Mouse (Mus musculus): ENCODE measurements around the gene Mettl9. TPM values are rescaled to one million over a fixed set of nuclear protein-coding genes. Genes with fewer than 3 reads are reported as not detected.
"Not testable (repeated sequence)": the region's sequence is repeated elsewhere in the genome, so short reads cannot be mapped to it uniquely, and the experiment has no call there.

The Mettl9 gene
- total RNA-seq (2021), result 10 to 100 TPM; 77.5 to 80.5 TPM

DNA sequence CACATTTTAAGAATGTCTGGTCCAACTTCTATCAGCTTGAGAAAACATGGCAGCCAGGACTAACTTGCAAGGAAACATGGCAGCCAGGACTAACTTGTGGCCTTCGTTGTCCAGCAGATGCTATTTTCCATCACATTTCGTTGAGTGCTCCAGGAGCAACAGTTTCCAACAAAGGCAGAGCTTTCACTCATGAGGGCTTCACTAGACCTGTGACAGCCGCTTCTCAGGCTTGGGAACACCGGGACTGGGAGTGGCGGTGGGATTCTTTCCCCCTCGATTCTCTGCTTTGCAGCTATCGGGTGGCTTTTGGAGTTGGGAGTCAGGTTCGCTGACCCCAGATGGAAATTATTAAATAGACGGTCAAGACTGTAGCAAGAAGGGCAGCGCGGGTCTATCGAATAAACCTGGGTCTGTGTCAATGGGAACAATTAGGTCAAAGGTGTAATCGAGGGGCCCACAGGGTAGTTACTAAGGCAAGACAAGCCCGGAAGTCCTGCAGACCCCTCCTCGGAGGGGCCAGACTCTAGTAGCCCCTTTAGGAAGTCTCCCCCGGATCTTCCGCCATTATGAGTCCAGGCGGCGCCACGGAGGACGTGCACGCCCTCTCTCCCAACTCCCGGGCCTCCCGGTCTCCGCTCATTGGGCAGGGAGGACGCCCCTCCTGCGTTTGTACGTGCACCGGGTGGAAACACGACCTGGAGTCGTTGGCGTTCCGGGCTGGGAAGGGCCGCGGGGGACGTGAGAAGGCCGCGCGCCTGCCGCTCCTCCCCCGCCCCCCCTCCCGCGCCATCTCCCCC lies at the start of gene Mettl9:
Mettl9 (plus strand) TSS at position 590 of the 797 bp plus-strand sequence.
- intact Hi-C loops (cut with DNase I), result loop anchor here (2.0 to 10.0 kb wide), 3 partner anchors 38 to 199 kb away; partner anchors contain the start of genes Cdr2, Igsf6 and Mfsd13b
- peak; percentile 87 for DNase-seq (ENCODE audit: low spot score)

DNA sequence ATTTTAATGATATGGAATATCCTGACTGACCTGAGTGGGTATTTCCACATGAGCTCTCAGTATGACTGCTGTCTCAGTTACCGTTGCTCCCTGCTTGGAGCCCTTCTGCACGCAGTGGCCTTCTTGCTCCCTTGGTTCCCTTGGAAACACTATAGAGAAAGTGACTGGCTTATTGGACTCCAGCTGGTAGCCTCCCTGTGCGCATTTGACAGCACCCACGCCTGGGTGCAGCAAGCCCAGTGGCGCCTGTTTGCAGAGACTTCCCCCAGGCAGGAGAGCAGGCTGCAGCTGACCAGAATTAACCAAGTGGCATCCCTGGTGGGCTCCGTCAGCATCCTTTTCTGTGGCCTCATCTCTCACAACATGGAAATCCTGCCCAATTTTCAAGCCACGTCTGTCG lies 43.1 kb upstream of the Mettl9 start:
- no peak for DNase-seq (ENCODE audit: low spot score)
- intact Hi-C loops (cut with DNase I), result no loop called here

DNA sequence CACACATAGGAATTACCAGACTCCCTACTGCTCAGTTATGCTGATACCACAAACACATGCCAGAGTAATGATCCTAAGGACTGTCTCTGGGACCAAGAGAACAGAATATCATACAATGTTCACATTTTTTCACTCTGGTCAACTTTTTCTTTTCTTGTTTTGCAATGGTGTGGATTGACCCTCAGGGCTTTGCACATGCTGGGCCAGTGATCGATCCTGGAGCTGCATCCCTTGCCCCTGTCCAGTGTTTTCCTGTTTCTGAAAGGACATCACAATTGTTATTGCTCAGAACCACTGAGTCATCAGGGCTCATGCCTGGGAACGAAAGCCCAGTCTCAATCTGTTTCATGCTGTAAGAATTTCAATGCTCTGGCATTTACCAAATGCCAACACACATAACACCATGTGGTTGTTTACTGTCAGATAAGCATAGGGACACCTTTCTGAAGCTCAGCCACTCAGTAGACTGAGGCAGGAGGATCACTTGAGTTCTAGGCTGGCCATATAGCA lies 35.2 kb upstream of the Mettl9 start:
- no peak for DNase-seq (ENCODE audit: low spot score)
- intact Hi-C loops (cut with DNase I), result no loop called here

DNA sequence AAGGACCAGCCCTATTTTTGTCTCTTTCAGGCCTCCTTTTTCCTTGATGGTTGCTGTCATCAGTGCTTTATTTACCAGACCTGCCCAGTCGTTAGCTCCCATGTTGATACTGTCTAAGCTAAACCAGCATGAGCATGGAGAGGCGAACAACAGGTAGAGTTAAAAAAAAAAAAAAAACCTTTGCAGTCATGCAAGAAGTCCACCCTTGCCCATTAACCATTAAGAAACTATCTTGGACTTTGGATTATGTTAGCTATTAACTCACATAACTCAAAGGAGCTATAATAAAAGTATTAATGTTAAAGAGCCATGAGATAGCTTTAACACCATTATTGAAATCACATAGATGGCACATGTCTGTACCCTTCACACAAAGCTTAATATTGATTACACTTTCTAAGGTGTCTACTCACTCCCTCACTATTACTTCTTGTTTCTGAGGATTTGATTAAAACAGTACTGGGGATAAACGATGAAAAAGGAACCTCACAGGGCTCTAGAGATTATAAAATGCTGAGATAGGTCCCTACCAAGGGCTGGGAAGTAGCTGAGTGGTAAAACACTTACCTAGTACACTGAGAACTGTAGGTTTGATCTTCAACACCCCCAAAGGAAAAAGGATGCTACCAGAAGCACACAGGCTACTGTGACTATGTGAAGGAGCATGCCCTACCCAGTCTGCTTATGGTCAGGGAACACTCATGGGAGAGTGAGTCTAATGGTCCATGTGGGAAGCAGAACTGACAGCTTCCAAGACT lies 34.0 kb upstream of the Mettl9 start:
- intact Hi-C loops (cut with DNase I), result no loop called here
- DNase-seq (ENCODE audit: low spot score), result no peak

DNA sequence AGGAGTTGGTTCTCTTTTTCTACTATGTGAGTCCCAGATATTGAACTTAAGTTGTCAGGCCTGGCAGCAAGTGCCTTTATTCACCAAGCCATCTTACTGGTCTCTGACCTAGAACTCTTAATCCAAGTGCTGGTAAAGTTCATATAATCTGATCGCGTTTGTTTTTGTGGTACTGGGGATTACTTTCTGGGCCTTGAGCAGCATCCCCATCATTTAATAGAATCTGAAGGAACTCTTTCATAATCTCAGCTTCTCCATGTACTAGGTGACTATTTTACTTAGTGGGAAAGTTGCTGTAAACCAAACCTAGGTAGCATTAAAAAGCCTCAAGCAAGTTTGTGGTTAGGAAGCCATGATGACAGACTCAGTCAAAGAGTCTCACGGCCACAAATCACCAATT lies 32.4 kb upstream of the Mettl9 start:
- intact Hi-C loops (cut with DNase I), result loop anchor here (2.0 kb wide), 1 partner anchor 67 kb away; no protein-coding TSS in a partner anchor
- no peak for DNase-seq (ENCODE audit: low spot score)

DNA sequence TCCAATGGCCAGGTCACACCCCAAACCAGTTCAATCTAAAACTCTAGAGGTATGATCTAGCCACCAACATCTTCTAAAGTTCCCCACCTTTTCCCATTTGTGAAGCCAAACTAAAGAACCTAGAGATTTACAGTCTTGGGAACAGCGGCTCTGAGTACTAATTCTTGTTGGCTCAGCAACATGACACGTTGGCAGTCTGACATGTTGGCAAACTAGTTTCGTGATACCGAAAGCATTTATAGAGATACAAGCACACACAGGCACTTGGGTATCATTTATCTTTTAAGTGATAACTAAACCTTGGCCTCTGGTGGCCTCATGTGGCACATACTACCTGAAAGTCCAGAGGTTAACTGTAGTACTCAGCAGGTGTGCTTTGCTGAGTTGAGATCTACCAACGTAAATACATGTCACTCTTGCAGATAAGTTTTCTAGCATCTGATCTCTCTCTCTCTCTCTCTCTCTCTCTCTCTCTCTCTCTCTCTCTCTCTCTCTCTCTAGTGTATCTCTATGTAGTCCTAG lies 31.8 kb upstream of the Mettl9 start:
- no peak for DNase-seq (ENCODE audit: low spot score)
- intact Hi-C loops (cut with DNase I), result loop anchor here (2.0 kb wide), 1 partner anchor 68 kb away; no protein-coding TSS in a partner anchor

DNA sequence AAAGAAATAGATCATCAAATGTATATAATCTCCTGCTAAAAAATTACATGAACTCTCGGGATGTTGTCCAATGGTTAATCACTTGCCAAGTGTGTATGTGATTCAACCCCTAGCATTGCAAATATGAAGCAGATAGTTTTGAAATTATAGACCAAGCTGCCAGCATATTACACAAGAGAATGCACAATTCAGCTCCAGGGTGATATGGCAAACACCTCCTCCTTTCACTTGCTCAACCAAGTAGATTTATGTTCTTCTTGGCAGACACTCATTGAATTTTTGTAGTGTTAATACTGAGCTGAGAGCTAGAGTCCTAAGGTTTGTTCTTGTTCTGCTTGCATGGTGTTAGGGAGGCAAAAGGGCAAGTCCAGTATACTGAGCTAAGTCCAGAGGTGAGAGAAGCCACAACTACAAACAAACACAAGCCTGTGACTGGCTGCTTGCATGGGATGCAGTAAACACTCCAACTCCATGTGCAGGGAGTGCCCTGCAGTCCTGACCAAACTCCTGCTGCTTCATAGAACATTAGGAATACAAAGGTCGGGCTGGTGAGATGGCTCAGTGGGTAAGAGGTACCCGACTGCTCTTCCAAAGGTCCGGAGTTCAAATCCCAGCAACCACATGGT lies 30.3 kb upstream of the Mettl9 start:
- intact Hi-C loops (cut with DNase I), result loop anchor here (2.0 kb wide), 1 partner anchor 69 kb away; no protein-coding TSS in a partner anchor
- no peak for DNase-seq (ENCODE audit: low spot score)

DNA sequence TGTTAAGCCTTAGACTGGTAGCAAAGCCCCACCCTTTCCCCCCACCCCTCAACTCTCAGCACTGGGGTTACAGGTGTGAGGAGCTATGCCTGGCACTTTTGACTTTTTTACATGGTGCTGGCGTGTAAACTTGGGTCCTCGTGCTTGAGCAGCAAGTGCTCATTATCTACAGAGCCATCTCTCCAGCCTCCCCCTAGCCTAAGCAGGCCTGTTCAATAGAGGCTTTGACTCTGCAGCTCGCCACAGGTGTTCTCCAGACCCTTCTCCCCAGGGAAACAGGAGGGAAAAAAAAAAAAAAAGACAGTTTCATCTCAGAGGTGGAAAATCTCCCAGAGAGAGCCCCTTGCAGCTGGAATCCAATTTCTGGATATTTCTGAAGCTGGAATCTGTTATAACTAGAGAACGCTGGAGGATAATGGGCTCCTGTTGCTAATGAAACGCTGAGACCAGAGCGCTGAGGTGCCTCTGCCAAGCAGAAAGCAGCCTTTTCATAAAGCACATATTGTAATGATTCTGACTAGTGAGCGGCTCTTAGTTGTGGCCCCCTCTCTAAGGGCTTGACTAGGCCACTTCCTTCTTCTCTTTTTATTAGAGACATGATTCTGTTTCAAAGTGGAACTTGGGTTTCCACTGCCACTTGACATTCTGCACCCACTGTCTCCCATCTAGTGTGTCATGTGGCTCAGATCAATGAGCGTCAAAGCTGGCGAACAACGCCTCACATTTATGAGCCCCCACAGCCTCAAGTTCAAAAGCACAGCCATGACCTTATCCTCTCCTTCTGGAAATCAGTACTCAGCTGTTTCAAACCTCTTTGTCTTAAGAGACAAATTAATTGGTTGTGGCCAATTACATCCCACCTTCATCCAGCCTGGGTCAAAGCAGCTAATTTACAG lies 22.2 kb upstream of the Mettl9 start:
- no peak for DNase-seq (ENCODE audit: low spot score)
- intact Hi-C loops (cut with DNase I), result no loop called here

DNA sequence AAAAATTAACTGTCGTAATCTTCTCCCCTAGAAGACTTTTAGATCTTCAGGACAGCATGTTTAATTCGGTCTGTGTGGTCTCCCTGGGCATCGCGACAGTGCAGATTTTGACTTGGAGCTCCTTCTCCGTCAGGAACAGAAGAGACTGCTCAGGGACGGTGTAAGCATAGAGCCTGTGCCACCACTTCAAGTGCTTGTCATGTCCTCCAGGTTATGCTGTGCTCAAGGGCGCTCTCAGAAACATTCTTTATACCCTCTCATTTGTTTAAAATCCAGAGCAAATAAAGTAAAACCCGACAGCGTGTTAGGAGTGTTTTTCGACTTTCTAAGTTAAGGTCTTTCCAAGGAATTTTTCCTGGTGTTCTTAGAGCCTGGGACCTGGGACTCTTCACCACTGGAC lies 19.8 kb upstream of the Mettl9 start:
- no peak for DNase-seq (ENCODE audit: low spot score)
- intact Hi-C loops (cut with DNase I), result no loop called here

DNA sequence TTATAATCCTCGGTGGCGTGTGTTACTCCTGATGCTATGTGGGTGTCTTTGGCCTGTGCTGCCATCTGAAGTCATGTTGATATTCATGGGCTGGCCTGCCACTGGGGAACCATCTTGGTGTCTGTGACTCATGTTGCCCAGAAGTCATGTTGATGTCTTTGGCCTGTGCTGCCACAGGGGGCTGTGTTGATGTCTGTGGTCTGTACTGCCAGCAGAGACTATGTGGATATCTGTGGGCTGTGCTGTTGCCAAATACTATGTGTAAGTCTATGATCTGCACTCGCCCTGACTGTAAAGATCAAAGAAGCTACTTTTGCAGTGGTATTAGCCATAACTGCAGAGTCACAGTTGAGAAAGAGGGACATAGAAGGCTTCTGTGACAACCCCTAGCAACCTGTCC lies 15.5 kb upstream of the Mettl9 start:
- no peak for DNase-seq (ENCODE audit: low spot score)
- intact Hi-C loops (cut with DNase I), result no loop called here

DNA sequence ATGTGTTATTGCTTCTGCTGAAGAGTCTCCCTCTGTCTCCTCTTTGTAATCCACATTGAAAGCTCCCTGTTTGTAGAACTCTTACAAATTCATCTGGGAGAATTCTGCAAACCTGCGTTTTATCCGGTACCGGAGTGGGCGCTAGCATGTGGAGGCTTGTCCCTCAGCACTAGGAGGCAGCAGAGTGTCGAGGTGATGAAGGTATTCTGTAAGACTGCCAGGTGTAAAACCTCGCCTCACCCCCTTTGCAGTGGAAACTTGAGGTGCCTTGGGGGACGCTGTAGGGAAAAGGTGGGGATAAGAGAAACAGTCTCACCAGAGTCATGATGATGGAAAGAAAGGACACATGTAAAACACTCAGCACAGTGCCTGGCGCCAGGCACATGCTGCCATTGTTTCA lies 14.0 kb upstream of the Mettl9 start:
- intact Hi-C loops (cut with DNase I), result no loop called here
- no peak for DNase-seq (ENCODE audit: low spot score)

DNA sequence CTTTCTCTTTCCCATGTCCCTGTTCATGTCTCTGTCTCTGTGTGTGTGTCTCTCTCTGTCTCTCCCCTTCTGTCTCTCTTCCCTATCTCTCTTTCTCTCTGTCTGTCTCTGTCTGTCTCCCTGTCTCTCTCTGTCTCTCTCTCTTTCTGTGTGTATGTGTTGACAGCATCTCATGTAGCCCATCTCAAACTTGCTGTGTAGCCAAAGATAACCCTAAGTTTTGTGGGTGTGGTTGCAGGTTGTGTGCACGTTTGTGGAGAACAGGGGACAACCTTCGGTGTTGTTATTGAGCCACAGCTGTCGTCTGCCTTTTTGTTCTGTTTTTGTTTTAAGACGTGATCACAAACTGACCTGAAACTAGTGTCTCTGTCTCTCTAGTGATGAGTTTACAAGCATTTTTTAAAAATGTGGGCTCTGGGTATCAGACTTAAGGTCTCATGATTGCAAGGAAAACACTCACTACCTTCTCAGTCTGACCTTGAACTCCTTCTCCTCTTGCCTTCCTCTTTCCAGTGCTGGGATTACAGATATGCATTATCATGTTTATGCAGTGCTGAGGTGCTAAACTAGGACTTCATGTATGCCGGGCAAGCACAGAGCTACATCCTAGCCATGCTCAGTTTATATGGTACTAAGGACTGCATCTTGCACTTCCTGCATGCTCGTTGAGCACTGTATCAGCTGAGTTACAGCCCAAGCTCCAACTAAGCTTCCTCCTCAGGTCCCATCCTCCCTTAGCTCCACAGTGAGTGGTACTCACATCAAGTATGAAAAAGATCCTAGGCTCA lies 8.8 kb upstream of the Mettl9 start:
- no peak for DNase-seq (ENCODE audit: low spot score)
- intact Hi-C loops (cut with DNase I), result no loop called here

DNA sequence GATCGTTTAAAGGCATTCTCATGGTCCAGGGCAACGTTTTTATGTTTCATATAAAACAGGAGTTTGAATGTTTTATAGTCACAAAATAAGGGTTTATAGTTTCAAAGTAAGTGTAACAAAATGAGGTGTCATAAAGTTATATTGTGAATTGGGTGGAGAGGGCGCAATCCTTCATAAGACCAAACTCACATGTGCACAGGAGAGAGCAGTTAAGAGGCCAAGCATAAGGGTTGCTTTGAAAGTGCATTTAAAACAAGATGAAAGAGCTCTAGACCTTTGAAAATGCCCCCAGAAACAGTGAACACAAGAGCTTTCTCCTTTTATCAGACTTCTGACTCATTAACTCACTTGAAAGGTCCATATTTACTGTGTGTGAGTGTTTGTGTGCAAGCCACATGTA lies 7.9 kb upstream of the Mettl9 start:
- intact Hi-C loops (cut with DNase I), result no loop called here
- DNase-seq (ENCODE audit: low spot score), result no peak

DNA sequence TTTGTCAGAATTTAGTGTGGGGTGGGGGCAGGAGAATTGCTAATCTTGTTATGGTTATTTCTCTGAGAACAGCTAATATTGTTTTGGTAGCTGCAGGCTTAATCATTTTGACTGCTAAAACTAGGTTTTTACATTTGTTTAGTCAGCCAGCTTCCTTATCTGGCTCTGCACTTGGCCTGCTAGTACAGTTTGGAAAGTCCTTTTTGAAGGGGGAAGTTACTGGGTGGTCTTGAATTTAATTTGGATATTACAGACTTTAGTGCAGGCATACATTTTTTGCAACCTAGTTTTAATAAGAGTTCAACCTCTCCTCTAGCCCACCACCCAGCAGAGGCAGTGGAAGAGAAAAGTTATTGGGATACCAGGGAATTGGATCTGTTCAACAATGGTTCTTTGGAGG lies 4.3 kb upstream of the Mettl9 start:
- not testable (repeated sequence) for DNase-seq (ENCODE audit: low spot score)
- intact Hi-C loops (cut with DNase I), result loop anchor here (5.0 to 10.0 kb wide), 2 partner anchors 42 to 195 kb away; partner anchors contain the start of gene Igsf6

DNA sequence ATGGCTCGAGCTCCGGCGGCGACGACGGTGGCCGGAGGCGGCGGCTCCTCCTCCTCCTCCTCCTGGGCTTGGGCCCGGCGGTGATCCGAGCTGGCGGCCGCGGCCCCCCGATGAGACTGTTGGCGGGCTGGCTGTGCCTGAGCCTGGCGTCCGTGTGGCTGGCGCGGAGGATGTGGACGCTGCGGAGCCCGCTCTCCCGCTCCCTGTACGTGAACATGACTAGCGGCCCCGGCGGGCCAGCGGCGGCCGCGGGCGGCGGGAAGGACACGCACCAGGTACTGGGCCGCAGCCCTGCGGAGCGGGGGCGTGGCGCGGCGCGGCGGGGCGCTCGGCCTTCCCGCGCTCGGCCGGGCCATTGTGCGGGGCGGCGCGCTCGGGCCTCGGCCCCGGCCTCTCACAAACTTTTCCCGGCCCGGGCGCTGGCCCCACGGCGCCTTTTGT lies 476 bp downstream of the Mettl9 start:
- intact Hi-C loops (cut with DNase I), result loop anchor here (2.0 to 10.0 kb wide), 3 partner anchors 38 to 200 kb away; partner anchors contain the start of genes Cdr2, Igsf6 and Mfsd13b
- DNase-seq (ENCODE audit: low spot score), result no peak

DNA sequence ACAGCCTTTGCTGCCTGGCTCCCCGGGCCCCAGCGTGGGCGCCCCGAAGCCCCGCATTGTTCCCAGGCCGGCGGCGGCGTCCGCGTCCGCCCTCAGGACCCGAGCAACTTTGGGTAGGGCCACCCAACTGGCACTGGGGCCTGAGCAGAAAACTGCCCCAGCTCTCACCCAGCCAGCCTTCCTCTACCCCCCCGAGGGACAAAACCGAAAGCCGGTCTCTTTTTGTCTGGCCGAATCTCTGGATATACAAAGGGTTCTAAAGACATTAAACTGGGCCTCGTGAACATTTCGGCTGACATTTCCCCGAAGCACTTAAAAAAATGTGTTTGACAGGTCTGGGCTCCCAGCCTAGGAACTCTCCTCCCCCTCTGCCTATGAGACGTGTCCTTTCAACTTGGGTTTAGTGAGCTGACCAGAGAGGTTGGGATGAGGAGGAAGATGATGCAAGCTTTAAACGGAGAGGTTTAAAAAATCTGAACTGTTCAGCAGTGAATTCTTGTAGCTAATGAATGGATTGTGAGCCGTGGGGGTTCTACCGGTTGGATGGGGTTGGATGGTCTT lies 996 bp downstream of the Mettl9 start:
- intact Hi-C loops (cut with DNase I), result loop anchor here (2.0 to 10.0 kb wide), 2 partner anchors 52 to 200 kb away; partner anchors contain the start of genes Cdr2 and Mfsd13b
- peak; percentile 7 for DNase-seq (ENCODE audit: low spot score)

DNA sequence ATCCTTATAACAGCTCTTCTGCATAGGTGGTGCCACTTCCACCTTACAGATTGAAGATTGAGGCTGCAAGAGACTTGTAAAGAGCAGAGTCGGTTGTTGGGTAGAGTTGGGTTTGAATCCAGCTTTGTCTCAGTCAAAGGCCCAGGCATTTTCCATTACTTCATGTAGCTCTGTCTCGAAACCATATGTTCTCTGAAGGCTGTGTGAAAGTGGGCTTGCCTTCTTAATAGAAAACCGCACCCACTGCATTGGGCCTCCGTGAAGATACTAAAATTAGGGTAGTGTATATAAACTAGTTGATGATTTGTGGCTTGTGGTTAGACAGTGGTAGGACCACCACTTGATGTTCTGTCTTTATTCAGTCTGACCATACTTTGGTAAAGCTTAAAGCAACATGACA lies 6.3 kb downstream of the Mettl9 start:
- DNase-seq (ENCODE audit: low spot score), result no peak
- intact Hi-C loops (cut with DNase I), result no loop called here

DNA sequence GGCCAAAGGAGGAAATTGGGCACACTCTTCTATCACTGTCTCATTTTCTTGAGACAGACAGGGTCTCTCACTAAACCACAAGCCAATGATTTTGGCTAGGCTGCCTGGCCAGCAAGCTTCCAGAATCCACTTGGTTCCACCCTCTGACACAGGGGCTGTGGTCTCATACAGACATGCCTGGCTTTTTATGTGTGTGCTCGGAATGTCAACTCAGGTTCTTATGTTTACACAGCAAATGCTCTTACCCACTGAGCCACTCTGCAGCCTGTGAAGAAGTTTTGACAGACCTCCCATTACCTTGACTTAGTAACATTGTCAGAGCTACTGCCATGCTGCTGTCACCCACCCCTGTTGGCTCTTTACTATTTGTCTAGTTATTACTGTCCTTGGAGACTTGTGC lies 7.7 kb downstream of the Mettl9 start:
- intact Hi-C loops (cut with DNase I), result no loop called here
- no peak for DNase-seq (ENCODE audit: low spot score)

All from heart, postnatal 25 days (tissue).